Mouse (Mus musculus): ENCODE results near the gene Aig1. TPM values are rescaled to one million over a fixed set of nuclear protein-coding genes. Genes with fewer than 3 reads are reported as not detected.
"Not testable (repeated sequence)": the region's sequence is repeated elsewhere in the genome, so short reads cannot be mapped to it uniquely, and the experiment has no call there.

Gene Aig1
- 30.3 and 30.4 TPM in 2 replicates for polyA plus RNA-seq (2012; rRNA removed)

- DNase-seq (ENCODE audit: low spot score) = peak; percentile 72
Measured at GRCm38 (mm10) chr10:13868371-13869321, at the start of gene Aig1. Gene Aig1, minus strand, starts transcription at chr10:13868980.

GRCm38 (mm10) chr10:13916645-13917342 is 48.0 kb upstream of the Aig1 start:
- no peak for DNase-seq (ENCODE audit: low spot score)

- no peak for DNase-seq (ENCODE audit: low spot score)
Measured at GRCm38 (mm10) chr10:13915211-13915610, 46.4 kb upstream of the Aig1 start.

- no peak for DNase-seq (ENCODE audit: low spot score)
Measured at GRCm38 (mm10) chr10:13913689-13914088, 44.9 kb upstream of the Aig1 start.

- no peak for DNase-seq (ENCODE audit: low spot score)
Measured at GRCm38 (mm10) chr10:13906261-13906741, 37.5 kb upstream of the Aig1 start.

- DNase-seq (ENCODE audit: low spot score) = no peak
Measured at GRCm38 (mm10) chr10:13905618-13906017, 36.8 kb upstream of the Aig1 start.

GRCm38 (mm10) chr10:13892762-13893161 is 24.0 kb upstream of the Aig1 start:
- DNase-seq (ENCODE audit: low spot score) = not testable (repeated sequence)

GRCm38 (mm10) chr10:13882975-13883875 is 14.4 kb upstream of the Aig1 start:
- DNase-seq (ENCODE audit: low spot score) = no peak

- DNase-seq (ENCODE audit: low spot score) = no peak
Measured at GRCm38 (mm10) chr10:13882490-13882889, 13.7 kb upstream of the Aig1 start.

- DNase-seq (ENCODE audit: low spot score) = no peak
Measured at GRCm38 (mm10) chr10:13878696-13879095, 9.9 kb upstream of the Aig1 start.

GRCm38 (mm10) chr10:13875038-13875420 is 6.2 kb upstream of the Aig1 start:
- no peak for DNase-seq (ENCODE audit: low spot score)

GRCm38 (mm10) chr10:13874301-13875037 is 5.7 kb upstream of the Aig1 start:
- DNase-seq (ENCODE audit: low spot score) = no peak

GRCm38 (mm10) chr10:13870531-13870930 is 1.8 kb upstream of the Aig1 start:
- DNase-seq (ENCODE audit: low spot score) = no peak

- no peak for DNase-seq (ENCODE audit: low spot score)
Measured at GRCm38 (mm10) chr10:13869322-13870035, 699 bp upstream of the Aig1 start.

GRCm38 (mm10) chr10:13866391-13866790 is 2.4 kb downstream of the Aig1 start:
- DNase-seq (ENCODE audit: low spot score) = no peak

- DNase-seq (ENCODE audit: low spot score) = no peak
Measured at GRCm38 (mm10) chr10:13861115-13861909, 7.5 kb downstream of the Aig1 start.

- DNase-seq (ENCODE audit: low spot score) = no peak
Measured at GRCm38 (mm10) chr10:13856438-13856837, 12.3 kb downstream of the Aig1 start.

- no peak for DNase-seq (ENCODE audit: low spot score)
Measured at GRCm38 (mm10) chr10:13855969-13856368, 12.8 kb downstream of the Aig1 start.

- DNase-seq (ENCODE audit: low spot score) = no peak
Measured at GRCm38 (mm10) chr10:13855111-13855510, 13.7 kb downstream of the Aig1 start.

Measured in urinary bladder, adult 2 months (tissue).